Mouse (Mus musculus): ENCODE results near the gene Aplnr.

The Aplnr gene

GRCm38 (mm10) chr2:85178139-85178800 is 42.2 kb downstream of the Aplnr start:
- no peak for DNase-seq (ENCODE audit: extremely low spot score, low spot score)

GRCm38 (mm10) chr2:85187582-85188151 is 51.6 kb downstream of the Aplnr start:
- DNase-seq (ENCODE audit: extremely low spot score, low spot score) = no peak

Data from neural tube, embryonic 10.5 days (tissue).